Mouse (Mus musculus): ENCODE measurements around the gene Gfer.

GRCm38 (mm10) chr17:24723122-24723880 is 27.3 kb upstream of the Gfer start:
- TF ChIP-seq CTCF (IDR thresholded peaks at IDR 0.05; ENCODE audit: low read depth, low read length) (no peak), POLR2A (IDR thresholded peaks at IDR 0.05; ENCODE audit: extremely low read depth, insufficient read depth, low read length) (no peak)

All from liver, adult 2 months (tissue).